Mouse (Mus musculus) cerebellum, adult (tissue): Measurements from ENCODE around the gene Tshz2.

ENCODE experiments used
- ATAC-seq: cut with Nextera tagmentation; 2 replicates; pipeline ENCODE4 v1.9.2; 2017; ENCODE audit warnings: mild to moderate bottlenecking, moderate library complexity, mixed read lengths; ENCODE audit not compliant: insufficient number of reproducible peaks, low FRiP score, low TSS enrichment

Gene Tshz2

GRCm38 (mm10) chr2:169690054-169690453 is 57.2 kb downstream of the Tshz2 start:
- ATAC-seq, result no peak

GRCm38 (mm10) chr2:169694494-169694893 is 61.7 kb downstream of the Tshz2 start:
- no peak for ATAC-seq

- no peak for ATAC-seq
These were observed 62.2 kb downstream of the Tshz2 start for GRCm38 (mm10) chr2:169695025-169695424.

GRCm38 (mm10) chr2:169699141-169699540 is 66.3 kb downstream of the Tshz2 start:
- ATAC-seq, result no peak

- no peak for ATAC-seq
These were observed 67.2 kb downstream of the Tshz2 start for GRCm38 (mm10) chr2:169699862-169700511.

GRCm38 (mm10) chr2:169702725-169703486 is 70.1 kb downstream of the Tshz2 start:
- ATAC-seq, result no peak

- ATAC-seq, result no peak
These were observed 89.0 kb downstream of the Tshz2 start for GRCm38 (mm10) chr2:169721793-169722326.

GRCm38 (mm10) chr2:169722341-169722740 is 89.5 kb downstream of the Tshz2 start:
- no peak for ATAC-seq

GRCm38 (mm10) chr2:169723645-169724462 is 91.0 kb downstream of the Tshz2 start:
- no peak for ATAC-seq

- no peak for ATAC-seq
These were observed 96.0 kb downstream of the Tshz2 start for GRCm38 (mm10) chr2:169728651-169729280.

- ATAC-seq, result no peak
These were observed 97.8 kb downstream of the Tshz2 start for GRCm38 (mm10) chr2:169730551-169730996.

- ATAC-seq, result no peak
These were observed 101.2 kb downstream of the Tshz2 start for GRCm38 (mm10) chr2:169734053-169734452.

GRCm38 (mm10) chr2:169735475-169736406 is 102.9 kb downstream of the Tshz2 start:
- ATAC-seq, result no peak

GRCm38 (mm10) chr2:169740996-169741395 is 108.2 kb downstream of the Tshz2 start:
- ATAC-seq, result no peak

- no peak for ATAC-seq
These were observed 110.0 kb downstream of the Tshz2 start for GRCm38 (mm10) chr2:169742791-169743190.

- ATAC-seq, result no peak
These were observed 110.5 kb downstream of the Tshz2 start for GRCm38 (mm10) chr2:169743294-169743693.

GRCm38 (mm10) chr2:169743910-169744309 is 111.1 kb downstream of the Tshz2 start:
- ATAC-seq, result no peak

GRCm38 (mm10) chr2:169747114-169747642 is 114.4 kb downstream of the Tshz2 start:
- no peak for ATAC-seq
